Mouse (Mus musculus) E14TG2a.4 (cell line): ENCODE measurements at regions not wholly inside any gene's neighbourhood (a gene's known extent, or its start where the extent isn't known, plus 50 kb on each side); places are given as distances from the start of the nearest gene placed in this dataset.
"Not testable (repeated sequence)": the region's sequence is repeated elsewhere in the genome, so short reads cannot be mapped to it uniquely, and the experiment has no call there.

Experiments
- H3K27me3 ChIP-seq: 2 replicates; pipeline ENCODE4 v1.6.1; 2014; ENCODE audit warnings: low read length, control low read depth; ENCODE audit not compliant: insufficient read depth
- H3K36me3 ChIP-seq: 2 replicates; pipeline ENCODE4 v1.6.1; 2014; ENCODE audit warnings: low read length, control low read depth; ENCODE audit not compliant: insufficient read depth
- H3K4me1 ChIP-seq: replicated peaks from 2 replicates; pipeline ENCODE4 v1.6.1; 2014; ENCODE audit warnings: low read depth, low read length, control low read depth
- H3K4me3 ChIP-seq: replicated peaks from 2 replicates; pipeline ENCODE4 v1.5.1; 2014; ENCODE audit warnings: mild to moderate bottlenecking, low read length
- H3K9me3 ChIP-seq: 2 replicates; pipeline ENCODE4 v1.6.1; 2014; ENCODE audit warnings: low read length, control low read depth
- CTCF ChIP-seq: conservative IDR thresholded peaks from 2 replicates; pipeline ENCODE4 v1.5.1; 2014; ENCODE audit warnings: low read length
- NANOG ChIP-seq: IDR thresholded peaks from 2 replicates; pipeline ENCODE4 v1.6.1; 2014; ENCODE audit warnings: borderline replicate concordance, low read length, mixed read lengths
- POU5F1 ChIP-seq: IDR thresholded peaks from 2 replicates; pipeline ENCODE4 v1.6.1; 2014; ENCODE audit warnings: low read length, borderline replicate concordance

- H3K27me3 ChIP-seq: peaks cover 19% of the 10 kb centered on the region
- peak overlapping the region; percentile 39 for H3K4me3 ChIP-seq
- TF ChIP-seq CTCF (no peak), NANOG (no peak), POU5F1 (no peak)
- peaks cover 14% of the 10 kb centered on the region for H3K4me1 ChIP-seq
- H3K36me3 ChIP-seq: no peaks in the 10 kb centered on the region
- no peaks in the 10 kb centered on the region for H3K9me3 ChIP-seq
Observed at GRCm38 (mm10) chr6:31037801-31038395, 79.0 kb upstream of the Klf14 start.

GRCm38 (mm10) chr6:31038445-31038844 lies 79.6 kb upstream of the Klf14 start:
- not testable (repeated sequence) for H3K9me3 ChIP-seq, H3K36me3 ChIP-seq, H3K4me3 ChIP-seq
- peak; percentile 36 for TF ChIP-seq CTCF
- peaks cover 16% of the 10 kb centered on the region for H3K4me1 ChIP-seq
- H3K27me3 ChIP-seq: peaks cover 21% of the 10 kb centered on the region

- Histone ChIP-seq H3K4me3 (no peak overlapping the region), H3K27me3 (peaks cover 29% of the 10 kb centered on the region), H3K36me3 (no peaks in the 10 kb centered on the region), H3K4me1 (peaks cover 18% of the 10 kb centered on the region), H3K9me3 (no peaks in the 10 kb centered on the region)
- TF ChIP-seq NANOG (no peak), POU5F1 (no peak), CTCF (no peak)
Observed at GRCm38 (mm10) chr6:31039485-31039884, 80.6 kb upstream of the Klf14 start.

GRCm38 (mm10) chr6:31040783-31041182 lies 81.9 kb upstream of the Klf14 start:
- peaks cover 15% of the 10 kb centered on the region for H3K4me1 ChIP-seq
- H3K36me3 ChIP-seq: no peaks in the 10 kb centered on the region
- no peak overlapping the region for H3K4me3 ChIP-seq
- TF ChIP-seq POU5F1: no peak
- no peak for TF ChIP-seq CTCF
- no peak for TF ChIP-seq NANOG
- peaks cover 38% of the 10 kb centered on the region for H3K27me3 ChIP-seq
- H3K9me3 ChIP-seq: peaks cover 7% of the 10 kb centered on the region

GRCm38 (mm10) chr6:31043368-31043767 lies 84.5 kb upstream of the Klf14 start:
- no peak overlapping the region for H3K4me3 ChIP-seq
- peaks cover 9% of the 10 kb centered on the region for H3K9me3 ChIP-seq

GRCm38 (mm10) chr6:31043919-31044318 lies 85.0 kb upstream of the Klf14 start:
- H3K36me3 ChIP-seq: no peaks in the 10 kb centered on the region
- TF ChIP-seq CTCF (no peak), NANOG (no peak), POU5F1 (no peak)
- no peak overlapping the region for H3K4me3 ChIP-seq
- peaks cover 9% of the 10 kb centered on the region for H3K9me3 ChIP-seq
- H3K27me3 ChIP-seq: peaks cover 50% of the 10 kb centered on the region
- H3K4me1 ChIP-seq: peaks cover 7% of the 10 kb centered on the region; the same call in 1 of the 2 replicates

More at GRCm38 (mm10) chr6:31043368-31043767, 84.5 kb upstream of the Klf14 start:
- Histone ChIP-seq H3K36me3 (no peaks in the 10 kb centered on the region), H3K27me3 (peaks cover 47% of the 10 kb centered on the region), H3K4me1 (peaks cover 4% of the 10 kb centered on the region; the same call in 1 of the 2 replicates)
- no peak for TF ChIP-seq POU5F1
- TF ChIP-seq NANOG: no peak
- TF ChIP-seq CTCF: no peak

- Histone ChIP-seq H3K4me1 (peaks cover 16% of the 10 kb centered on the region; the same call in 1 of the 2 replicates), H3K4me3 (no peak overlapping the region), H3K27me3 (peaks cover 60% of the 10 kb centered on the region), H3K36me3 (no peaks in the 10 kb centered on the region), H3K9me3 (peaks cover 9% of the 10 kb centered on the region)
- TF ChIP-seq NANOG (no peak), CTCF (no peak), POU5F1 (no peak)
Observed at GRCm38 (mm10) chr6:31046197-31046596, 87.3 kb upstream of the Klf14 start.

- H3K36me3 ChIP-seq: no peaks in the 10 kb centered on the region
- H3K27me3 ChIP-seq: peaks cover 55% of the 10 kb centered on the region
- H3K4me3 ChIP-seq: no peak overlapping the region
- no peak for TF ChIP-seq POU5F1
- no peak for TF ChIP-seq CTCF
- TF ChIP-seq NANOG: no peak; the same call in 1 of the 2 replicates
- peaks cover 9% of the 10 kb centered on the region for H3K9me3 ChIP-seq
- peaks cover 13% of the 10 kb centered on the region for H3K4me1 ChIP-seq
Observed at GRCm38 (mm10) chr6:31048920-31049576, 90.2 kb upstream of the Klf14 start.
